Mouse (Mus musculus) liver, embryonic 14.5 days (tissue): Measurements from ENCODE around the gene 4930469K13Rik. TPM values are rescaled to one million over a fixed set of nuclear protein-coding genes. Genes with fewer than 3 reads are reported as not detected.

Experiments used
- ATAC-seq: fragments of 200-750 bp; cut with Nextera tagmentation; 2 replicates; pipeline ENCODE4 v1.8.0; 2017; ENCODE audit warnings: moderate number of reproducible peaks, mild to moderate bottlenecking, moderate library complexity; ENCODE audit not compliant: insufficient read depth
- DNase-seq, 3 experiments: peaks; one replicate each; pipeline ENCODE4 v3.0.0-alpha.2; 2012 to 2013; ENCODE audit warnings: low read depth in 3 of 3, low spot score in 3 of 3
- H3K27ac ChIP-seq: fragments of 300-500 bp; sonication (generic); 2 replicates; pipeline ENCODE4 v1.5.1; 2014; ENCODE audit warnings: moderate library complexity, mild to moderate bottlenecking, control low read depth, inconsistent platforms
- H3K27me3 ChIP-seq: fragments of 300-500 bp; sonication (generic); 2 replicates; pipeline ENCODE4 v1.6.1; 2014; ENCODE audit warnings: mild to moderate bottlenecking, low read length, moderate library complexity; ENCODE audit not compliant: control insufficient read depth, insufficient read depth
- H3K36me3 ChIP-seq: fragments of 300-500 bp; sonication (generic); replicated peaks from 2 replicates; pipeline ENCODE4 v1.6.1; 2014; ENCODE audit warnings: low read depth; ENCODE audit not compliant: control insufficient read depth, insufficient read depth
- H3K4me1 ChIP-seq, 2 experiments: fragments of 200-500 bp in 1 of 2; fragments of 300-500 bp in 1 of 2; sonication (generic) in 1 of 2; replicated peaks; 2 replicates each; pipeline ENCODE4 v1.6.1; 2012 to 2014; ENCODE audit warnings: antibody characterized with exemption in 1 of 2, inconsistent platforms in 1 of 2, low read length in 1 of 2; ENCODE audit not compliant: control insufficient read depth in 2 of 2, insufficient read depth in 2 of 2
- H3K4me2 ChIP-seq: fragments of 300-500 bp; sonication (generic); 2 replicates; pipeline ENCODE4 v1.6.1; 2014; ENCODE audit warnings: low read depth, mild to moderate bottlenecking, control low read depth, moderate library complexity
- H3K4me3 ChIP-seq, 2 experiments: fragments of 200-500 bp in 1 of 2; fragments of 300-500 bp in 1 of 2; sonication (generic) in 1 of 2; 2 replicates each; pipeline ENCODE4 v1.5.1; 2012 to 2014; ENCODE audit warnings: low read depth in 2 of 2, low read length in 2 of 2, mild to moderate bottlenecking in 2 of 2, control low read depth in 1 of 2, inconsistent platforms in 1 of 2, moderate library complexity in 1 of 2; ENCODE audit not compliant: insufficient read depth in 1 of 2
- H3K9ac ChIP-seq: fragments of 300-500 bp; sonication (generic); replicated peaks from 2 replicates; pipeline ENCODE4 v1.6.1; 2014; ENCODE audit warnings: mild to moderate bottlenecking, control low read depth, moderate library complexity
- H3K9me3 ChIP-seq: fragments of 300-500 bp; sonication (generic); 2 replicates; pipeline ENCODE4 v1.6.1; 2016; ENCODE audit warnings: low read length, mixed read lengths; ENCODE audit not compliant: control insufficient read depth
- CTCF ChIP-seq: IDR thresholded peaks from 2 replicates; pipeline ENCODE4 v1.5.1; 2016; ENCODE audit warnings: antibody characterized with exemption, low read depth, control low read depth
- EP300 ChIP-seq: IDR thresholded peaks from 2 replicates; pipeline ENCODE4 v1.6.1; 2016; ENCODE audit warnings: antibody characterized with exemption, low read depth
- WGBS: fragments of 180-500 bp; shearing (Covaris S2); extraction: QIAGEN DNeasy Blood & Tissue Kit; methylation state at CpG from one replicate; pipeline ENCODE4 v1.1.7; 2014; ENCODE audit not compliant: insufficient replicate concordance; 5-methylcytosine and 5-hydroxymethylcytosine counted together
- polyA plus RNA-seq, 2 experiments: library from polyadenylated mRNA; depleted of rRNA in 1 of 2; stranded (reverse) in 1 of 2; unstranded in 1 of 2; fragments of >200 nt; fragmentation: Nextera tagmentation in 1 of 2; extraction: Ambion mirVana in 1 of 2; gene quantifications; 2 replicates each; pipeline versions ENCODE4 v1.2.1 to v1.2.3; 2012 to 2014

Gene 4930469K13Rik
- polyA plus RNA-seq, 2 experiments, result not detected

DNA sequence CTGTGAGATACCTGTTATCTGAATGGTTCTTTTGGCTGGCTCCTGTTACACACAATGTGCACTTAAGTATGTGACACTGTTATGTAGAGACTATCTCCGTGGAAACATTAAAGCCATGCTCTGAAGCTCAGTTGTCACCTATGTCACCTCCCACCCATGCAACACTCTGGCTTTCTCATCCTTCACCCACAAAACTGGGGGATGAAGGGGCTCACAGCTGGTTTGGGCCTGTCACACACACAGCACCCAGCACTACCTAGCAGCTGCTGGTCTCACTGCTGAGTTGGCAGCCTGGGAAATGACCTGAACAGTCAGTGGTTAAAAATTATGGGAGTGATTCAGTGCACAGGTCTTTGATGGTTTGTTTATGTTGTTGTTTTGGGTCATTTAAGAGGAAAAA lies 48.3 kb downstream of the 4930469K13Rik start:
- no peaks in the 10 kb centered on the region for H3K9me3 ChIP-seq
- no peak overlapping the region for H3K9ac ChIP-seq
- H3K4me3 ChIP-seq, result no peak overlapping the region
- H3K4me2 ChIP-seq, result no peak overlapping the region
- peaks cover 0 to 11% of the 10 kb centered on the region in 2 experiments; a peak in 2 of 4 replicates for H3K4me1 ChIP-seq
- no peak overlapping the region for H3K27ac ChIP-seq
- WGBS, result 41% methylated on average over 1 of the region's 1 CpGs
- TF ChIP-seq CTCF (no peak), EP300 (no peak)
- no peaks in the 10 kb centered on the region for H3K36me3 ChIP-seq
- H3K27me3 ChIP-seq, result no peaks in the 10 kb centered on the region
- no peak for DNase-seq
- ATAC-seq, result no peak

DNA sequence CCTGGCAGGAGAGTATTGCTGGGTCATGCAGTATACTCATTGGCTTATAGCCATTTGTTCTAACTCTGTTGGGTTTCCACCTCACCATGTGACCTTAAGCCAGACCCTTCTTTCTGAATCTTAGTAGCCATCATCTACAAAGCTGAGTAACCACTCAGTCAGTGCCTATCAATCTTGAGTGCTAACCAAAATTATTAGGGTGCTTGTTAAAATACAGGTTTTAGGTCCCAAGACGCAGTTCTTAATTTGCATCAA lies 49.3 kb downstream of the 4930469K13Rik start:
- DNase-seq, result no peak
- Histone ChIP-seq H3K4me1 (peaks cover 0 to 11% of the 10 kb centered on the region in 2 experiments; a peak in 2 of 4 replicates), H3K27ac (no peak overlapping the region), H3K4me3 (no peak overlapping the region), H3K36me3 (no peaks in the 10 kb centered on the region), H3K4me2 (peak overlapping the region; percentile 20; the same call in 1 of the 2 replicates), H3K9me3 (no peaks in the 10 kb centered on the region), H3K9ac (no peak overlapping the region), H3K27me3 (no peaks in the 10 kb centered on the region)
- WGBS, result 64% methylated on average over 1 of the region's 1 CpGs
- no peak for ATAC-seq
- TF ChIP-seq CTCF, result no peak
- TF ChIP-seq EP300, result no peak

DNA sequence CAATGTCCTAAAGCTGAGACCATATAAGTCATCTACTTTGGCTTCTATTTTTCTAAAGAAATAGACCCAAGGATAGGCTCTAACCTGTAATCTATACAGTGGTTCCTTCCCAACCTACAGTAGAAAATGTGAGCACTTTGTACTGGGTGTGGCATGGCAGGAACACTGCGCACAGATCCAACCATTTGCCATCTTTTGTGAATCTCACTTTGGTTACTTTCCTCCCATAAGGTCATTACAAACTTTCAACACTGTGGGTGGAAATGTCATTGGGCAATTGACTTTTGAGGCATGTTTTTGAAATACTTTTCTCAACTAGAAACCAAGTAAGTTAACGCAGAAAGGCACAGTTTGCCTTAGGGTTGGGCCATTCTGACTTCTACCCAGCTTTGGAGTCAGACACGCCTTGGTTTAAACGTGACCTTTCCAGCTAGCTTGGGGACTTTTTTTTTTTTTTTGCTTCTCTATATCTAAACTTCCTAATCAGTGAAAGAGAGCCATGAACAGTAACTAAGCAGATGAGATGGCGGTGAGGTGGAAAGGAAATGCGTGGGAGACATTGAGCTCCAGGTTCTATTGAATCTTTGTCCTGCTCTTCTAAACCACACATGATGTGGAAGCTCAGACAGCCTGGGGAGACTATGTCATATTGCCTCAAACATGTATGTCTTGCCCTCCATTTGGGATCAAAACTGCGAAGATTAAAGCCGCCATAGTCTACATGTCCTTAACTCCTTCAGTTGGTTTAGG lies 49.8 kb downstream of the 4930469K13Rik start:
- Histone ChIP-seq H3K4me2 (0 out of 2 replicates have a peak overlapping the region, but pooled peaks have one; percentile 20), H3K9ac (no peak overlapping the region), H3K36me3 (no peaks in the 10 kb centered on the region), H3K27ac (no peak overlapping the region), H3K4me3 (peak overlapping the region in 1 of 2 experiments; percentile 20; a peak in 3 of 4 replicates), H3K9me3 (no peaks in the 10 kb centered on the region), H3K4me1 (peaks cover 0 to 8% of the 10 kb centered on the region in 2 experiments; a peak in 2 of 4 replicates), H3K27me3 (no peaks in the 10 kb centered on the region)
- no peak for ATAC-seq
- no peak for DNase-seq
- TF ChIP-seq EP300 (no peak), CTCF (no peak)
- 65% methylated on average over 8 of the region's 8 CpGs for WGBS

DNA sequence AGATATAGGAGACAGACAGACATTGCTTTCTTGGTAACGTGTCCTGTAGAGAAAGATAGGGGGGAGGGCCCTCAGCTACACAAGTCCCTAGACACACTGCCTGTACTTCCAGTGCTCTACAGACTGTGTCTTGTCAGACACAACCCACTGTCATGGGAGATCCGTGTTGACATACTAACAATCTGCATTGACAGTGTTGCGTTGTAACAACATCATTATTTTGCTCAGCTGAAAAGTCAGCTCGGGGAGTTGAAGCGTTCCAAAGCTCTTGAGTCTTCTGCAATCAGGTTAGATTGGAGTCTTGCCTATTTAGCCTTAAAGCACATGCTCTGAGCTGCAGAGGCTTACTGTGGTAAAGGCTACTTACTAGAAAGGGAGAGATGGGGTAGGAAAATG lies 50.8 kb downstream of the 4930469K13Rik start:
- H3K4me3 ChIP-seq, result peak overlapping the region; percentile 20 to 45
- ATAC-seq, result no peak
- H3K4me1 ChIP-seq, result peaks cover 0 to 8% of the 10 kb centered on the region in 2 experiments; a peak in 2 of 4 replicates
- no peak for TF ChIP-seq CTCF
- TF ChIP-seq EP300, result no peak
- DNase-seq, result no peak
- H3K4me2 ChIP-seq, result 0 out of 2 replicates have a peak overlapping the region, but pooled peaks have one; percentile 4
- WGBS, result 44% methylated on average over 5 of the region's 5 CpGs
- H3K9me3 ChIP-seq, result no peaks in the 10 kb centered on the region
- H3K36me3 ChIP-seq, result no peaks in the 10 kb centered on the region
- no peak overlapping the region for H3K27ac ChIP-seq
- no peaks in the 10 kb centered on the region for H3K27me3 ChIP-seq
- no peak overlapping the region; the same call in 1 of the 2 replicates for H3K9ac ChIP-seq

DNA sequence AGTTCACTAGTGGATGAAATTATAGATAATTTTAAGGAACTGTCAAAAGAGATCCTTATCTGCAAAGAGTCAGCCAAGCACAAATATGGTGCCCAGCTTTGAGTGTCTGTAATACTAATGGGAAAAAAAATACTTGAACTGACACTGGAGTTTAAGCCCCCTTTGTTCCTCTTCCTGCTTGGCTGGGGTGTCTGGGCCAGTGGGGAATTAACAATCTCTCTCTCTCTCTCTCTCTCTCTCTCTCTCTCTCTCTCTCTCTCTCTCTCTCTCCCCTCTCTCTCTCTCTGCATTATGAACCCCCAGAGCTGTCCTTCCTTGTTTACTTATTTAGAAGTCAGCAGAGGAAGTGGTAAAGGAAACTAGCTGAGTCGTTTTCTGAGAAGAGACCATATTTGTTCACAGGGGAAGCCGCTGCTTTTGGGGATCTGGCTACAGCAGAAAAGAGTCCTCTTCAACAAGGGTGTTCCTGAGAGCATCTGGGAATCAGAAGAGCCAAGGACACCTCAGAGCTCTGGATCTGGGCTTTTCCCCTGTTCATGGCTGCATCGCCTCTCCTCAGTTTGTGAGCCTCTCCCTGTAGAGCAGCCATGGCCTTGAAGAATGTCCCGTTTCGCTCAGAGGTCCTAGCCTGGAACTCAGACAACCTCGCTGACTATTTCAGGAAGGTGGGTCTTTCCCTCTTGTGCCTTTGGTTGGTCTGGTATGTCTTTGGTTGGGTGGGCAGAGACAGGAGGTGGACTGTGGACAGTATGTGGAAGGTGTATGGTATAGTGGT lies 51.4 kb downstream of the 4930469K13Rik start, which contains the start of gene Lcp2:
Lcp2 (plus strand) TSS at position 154 of the 775 bp plus-strand sequence.
- no peaks in the 10 kb centered on the region for H3K9me3 ChIP-seq
- no peaks in the 10 kb centered on the region for H3K36me3 ChIP-seq
- DNase-seq (no peak), ATAC-seq (no peak)
- H3K27me3 ChIP-seq, result no peaks in the 10 kb centered on the region
- whole genome bisulfite sequencing, result 27% methylated on average over 6 of the region's 6 CpGs
- TF ChIP-seq EP300 (no peak), CTCF (no peak)
- no peak within 1 kb of the TSS; the same call in 1 of the 2 replicates for H3K9ac ChIP-seq
- 0 out of 2 replicates have a peak within 1 kb of the TSS, but pooled peaks have one; percentile 4 for H3K4me2 ChIP-seq
- no peak within 1 kb of the TSS for H3K27ac ChIP-seq
- H3K4me3 ChIP-seq, result peak within 1 kb of the TSS; percentile 20 to 45
- peaks cover 0 to 6% of the 10 kb centered on the region in 2 experiments; a peak in 2 of 4 replicates for H3K4me1 ChIP-seq
